Mouse (Mus musculus) gonadal fat pad, adult 2 months (tissue): ENCODE measurements around the gene 1700020L24Rik. TPM values are rescaled to one million over a fixed set of nuclear protein-coding genes. Genes with fewer than 3 reads are reported as not detected.

Experiments
- DNase-seq: peaks from one replicate; pipeline ENCODE4 v3.0.0-alpha.2; 2012; ENCODE audit warnings: low read depth
- polyA plus RNA-seq: library from polyadenylated mRNA; depleted of rRNA; stranded (reverse); fragments of >200 nt; gene quantifications from 2 replicates; pipeline ENCODE4 v1.2.3, GENCODE M21; 2012; rRNA removed

1700020L24Rik gene
- polyA plus RNA-seq, 1 experiment: 3.7 TPM

- no peak for DNase-seq
These were observed 35.9 kb downstream of the 1700020L24Rik start for GRCm38 (mm10) chr11:83473235-83474016.

Other genes starting within 250 kb of the 1700020L24Rik start
- 0.41 and 0.58 TPM in 2 replicates for gene Slfn3, start 246.3 kb upstream of the 1700020L24Rik start, polyA plus RNA-seq
- gene Slfn14, start 151.0 kb upstream of the 1700020L24Rik start, polyA plus RNA-seq: not detected in 2 replicates
- 46.3 and 59.1 TPM in 2 replicates for gene Ap2b1, start 138.7 kb upstream of the 1700020L24Rik start, polyA plus RNA-seq
- 11.1 and 12.0 TPM in 2 replicates for gene Pex12, start 135.1 kb upstream of the 1700020L24Rik start, polyA plus RNA-seq
- 1.3 and 1.6 TPM in 2 replicates for gene Rasl10b, start 28.5 kb upstream of the 1700020L24Rik start, polyA plus RNA-seq
- gene Gas2l2, start 8.2 kb upstream of the 1700020L24Rik start, polyA plus RNA-seq: 0.53 and 0.75 TPM in 2 replicates
- gene Mmp28, start 25.4 kb downstream of the 1700020L24Rik start, polyA plus RNA-seq: 24.4 and 30.7 TPM in 2 replicates
- gene Taf15, start 35.4 kb downstream of the 1700020L24Rik start, polyA plus RNA-seq: 9.0 and 13.5 TPM in 2 replicates
- gene Heatr9, start 84.5 kb downstream of the 1700020L24Rik start, polyA plus RNA-seq: not detected in 2 replicates
- gene Ccl5, start 92.8 kb downstream of the 1700020L24Rik start, polyA plus RNA-seq: 19.1 and 24.7 TPM in 2 replicates
- 8.2 and 12.1 TPM in 2 replicates for gene Ccl9, start 141.0 kb downstream of the 1700020L24Rik start, polyA plus RNA-seq
- gene Ccl6, start 155.4 kb downstream of the 1700020L24Rik start, polyA plus RNA-seq: 22.6 and 37.3 TPM in 2 replicates
- gene Rpl9-ps1, start 207.9 kb downstream of the 1700020L24Rik start, polyA plus RNA-seq: not detected in 2 replicates
- 1.2 and 1.8 TPM in 2 replicates for gene Ccl3, start 211.7 kb downstream of the 1700020L24Rik start, polyA plus RNA-seq
- 0.66 and 1.2 TPM in 2 replicates for gene Ccl4, start 224.9 kb downstream of the 1700020L24Rik start, polyA plus RNA-seq